8 mouse cellular contexts compared by ENCODE assay signal in the genomic region with DNA sequence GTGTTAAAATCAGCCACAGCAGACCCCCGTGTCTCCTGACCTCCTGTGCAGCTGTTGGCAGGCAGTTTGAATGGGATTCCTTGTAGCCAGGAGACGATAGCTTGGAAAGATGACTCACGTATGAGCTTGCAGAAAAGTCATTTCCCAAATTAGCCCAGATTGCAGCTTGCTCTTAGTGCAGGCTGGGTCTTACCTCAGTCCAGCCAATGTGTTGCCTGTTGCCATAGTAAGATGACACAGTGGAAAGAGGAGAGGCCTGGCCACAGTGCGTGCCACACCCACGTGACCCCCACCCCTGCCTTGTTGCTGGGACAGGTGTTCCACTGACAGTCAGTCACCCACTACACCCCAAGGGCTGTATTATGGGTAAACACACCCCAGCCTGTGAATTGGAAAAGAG. TPM values are rescaled to one million over a fixed set of nuclear protein-coding genes. Genes with fewer than 3 reads are reported as not detected.
A peak's percentile ranks its signal among the peaks of the same experiment; 100 is the strongest.
DNase-seq lines count a peak whose midpoint lies in the region; ATAC-seq and TF ChIP-seq lines count a peak whose summit lies in the region.

No protein-coding gene starts in this region.

- no peak overlapping the region for H3K27ac ChIP-seq in limb, embryonic 14.5 days (replicated peaks; ENCODE audit: low read depth, low read length)
- H3K27ac ChIP-seq in limb, embryonic 10.5 days, result no peak overlapping the region

- WGBS in limb, embryonic 14.5 days, result 67% methylated on average over 5 of the region's 5 CpGs
- WGBS in limb, embryonic 10.5 days, result 82% methylated on average over 5 of the region's 5 CpGs

- H3K4me3 ChIP-seq in limb, embryonic 14.5 days (replicated peaks; ENCODE audit: low read length), result no peak overlapping the region
- H3K4me3 ChIP-seq in limb, embryonic 10.5 days, result no peak overlapping the region

- no peak overlapping the region for H3K9ac ChIP-seq in limb, embryonic 14.5 days (ENCODE audit: low read depth, low read length, severe bottlenecking)

- DNase-seq in limb, embryonic 14.5 days (ENCODE audit: low spot score), result no peak
- no peak for DNase-seq in limb, embryonic 10.5 days (ENCODE audit: low spot score)
- peak; percentile 92 for DNase-seq in gastrocnemius, adult 18-20 months (ENCODE audit: low spot score)
- peak; percentile 36 to 37 for DNase-seq in right cerebral cortex, postnatal 36 days (ENCODE audit: low spot score in 2 of 2)
- DNase-seq in urinary bladder, postnatal 10 days (ENCODE audit: low spot score), result no peak
- no peak for DNase-seq in cerebellum, adult 11 months
- DNase-seq in left cerebral cortex, adult 11 months (ENCODE audit: low spot score), result no peak

- ATAC-seq in limb, embryonic 14.5 days (ENCODE audit: low FRiP score, low read depth), result peak; percentile 51
- peak; percentile 29 for ATAC-seq in inflammation-experienced regulatory T-cells, adult 6 months

- H3K27me3 ChIP-seq in limb, embryonic 14.5 days (ENCODE audit: control insufficient read depth, insufficient read depth, low read length), result no peaks in the 10 kb centered on the region
- H3K27me3 ChIP-seq in limb, embryonic 10.5 days (ENCODE audit: low read depth, poor library complexity, severe bottlenecking), result no peaks in the 10 kb centered on the region

- no peaks in the 10 kb centered on the region for H3K36me3 ChIP-seq in limb, embryonic 14.5 days (ENCODE audit: control insufficient read depth, insufficient read depth, low read length)
- H3K36me3 ChIP-seq in limb, embryonic 10.5 days, result peaks cover 43% of the 10 kb centered on the region

- peaks cover 37% of the 10 kb centered on the region for H3K4me1 ChIP-seq in limb, embryonic 14.5 days (ENCODE audit: control insufficient read depth, insufficient read depth, low read length)
- H3K4me1 ChIP-seq in limb, embryonic 10.5 days, result peaks cover 33% of the 10 kb centered on the region

- H3K4me2 ChIP-seq in limb, embryonic 14.5 days (replicated peaks; ENCODE audit: low read depth, low read length, severe bottlenecking), result no peak overlapping the region

- TF ChIP-seq POLR2A in limb, embryonic 14.5 days (IDR thresholded peaks at IDR 0.05; ENCODE audit: borderline replicate concordance, extremely low read depth, insufficient read depth, insufficient read length), result no peak

- H3K9me3 ChIP-seq in limb, embryonic 14.5 days (ENCODE audit: control insufficient read depth, low read length), result no peaks in the 10 kb centered on the region
- no peaks in the 10 kb centered on the region for H3K9me3 ChIP-seq in limb, embryonic 10.5 days (replicated peaks)

RNA-seq across cellular contexts. Expression of a gene that starts 5.2 kb away (rescaled TPM):
- polyA plus RNA-seq in limb, embryonic 14.5 days (2012; rRNA removed), result 51.1 and 61.1 TPM in 2 replicates
- 20.8 and 23.0 TPM in 2 replicates for polyA plus RNA-seq in limb, embryonic 14.5 days (2014; fragmentation: Nextera tagmentation; extraction: Ambion mirVana)
- polyA plus RNA-seq in limb, embryonic 10.5 days (2016; fragmentation: Nextera tagmentation; extraction: Ambion mirVana), result 17.2 and 18.1 TPM in 2 replicates
- 100 to 1,000 TPM; 137 to 155 TPM for total RNA-seq in gastrocnemius, adult 18-20 months (2021)
- polyA plus RNA-seq in inflammation-experienced regulatory T-cells, adult 6 months (2017; shearing (Covaris generic)), result 10 to 100 TPM; 26.4 to 37.9 (median 29.7) TPM

Comparison
In these comparisons a context has a peak if more than half of its experiments do, and no peak if none do; other contexts are left out.
1. DNase-seq: peak in gastrocnemius, adult 18-20 months (single experiment) and right cerebral cortex, postnatal 36 days (2 of 2); none in limb, embryonic 14.5 days (single experiment), limb, embryonic 10.5 days (single experiment), urinary bladder, postnatal 10 days (single experiment), cerebellum, adult 11 months (single experiment) and left cerebral cortex, adult 11 months (single experiment).